Mouse (Mus musculus) liver, embryonic 14.5 days (tissue): ENCODE measurements around the gene Vps51.

ENCODE experiments used
- CTCF ChIP-seq: IDR thresholded peaks from 2 replicates; pipeline ENCODE4 v1.5.1; 2016; ENCODE audit warnings: antibody characterized with exemption, low read depth, control low read depth
- EP300 ChIP-seq: IDR thresholded peaks from 2 replicates; pipeline ENCODE4 v1.6.1; 2016; ENCODE audit warnings: antibody characterized with exemption, low read depth

DNA sequence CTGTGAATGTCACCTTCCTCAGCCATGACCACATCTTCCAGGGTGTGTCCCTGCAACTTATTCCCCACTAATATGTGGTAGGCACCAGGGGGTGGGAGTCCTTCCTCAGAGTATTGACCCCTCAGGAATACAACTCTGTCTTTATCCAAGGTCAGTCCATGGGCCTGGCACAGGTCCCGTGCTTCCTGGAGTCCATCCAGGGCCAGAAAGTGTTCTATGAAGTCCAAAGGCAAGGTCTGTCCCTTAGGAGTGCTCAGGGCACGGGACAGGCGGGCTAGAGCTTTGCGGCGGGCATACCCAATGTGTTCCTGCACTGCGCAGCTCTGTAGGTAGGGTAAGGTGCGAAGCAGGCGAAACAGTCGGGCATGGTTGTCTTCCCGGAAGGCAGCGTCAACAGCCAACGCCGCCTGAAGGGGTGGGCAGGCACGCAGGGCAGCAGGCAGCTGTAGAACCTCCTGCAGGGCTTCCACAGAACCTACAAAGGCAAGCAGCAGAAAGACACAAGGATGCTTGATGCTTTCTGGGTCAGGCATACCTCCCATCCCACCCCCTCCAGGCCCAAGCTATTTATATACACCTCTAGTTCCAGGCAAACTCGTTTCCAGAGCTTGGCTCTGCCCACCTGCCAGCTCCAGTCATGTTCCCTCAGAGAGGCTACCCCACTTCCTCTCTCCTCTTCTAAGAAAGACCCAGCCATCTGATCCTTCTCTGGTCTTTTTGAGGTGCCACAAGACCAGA lies 39.3 kb upstream of the Vps51 start:
- TF ChIP-seq CTCF (no peak), EP300 (no peak)
